9 mouse cellular contexts compared by ENCODE assay signal in genomic region chr4:106375857-106376256, GRCm38 (mm10). TPM values are rescaled to one million over a fixed set of nuclear protein-coding genes. Genes with fewer than 3 reads are reported as not detected.
A peak's percentile ranks its signal among the peaks of the same experiment; 100 is the strongest.
DNase-seq lines count a peak whose midpoint lies in the region; ATAC-seq and TF ChIP-seq lines count a peak whose summit lies in the region.
"Had no signal": no experiment of that assay in that cellular context is flagged by ENCODE, and none has a peak within 500 bp of the region (broad histone marks: within the 10 kb centered on the region; RNA-seq: fewer than 3 reads in every experiment).

No protein-coding gene starts in this region.

- H3K4me3 ChIP-seq in kidney, embryonic 14.5 days (ENCODE audit: low read length): no peak overlapping the region
- H3K4me3 ChIP-seq: embryonic facial prominence, embryonic 12.5 days had no signal

- H3K9me3 ChIP-seq in kidney, embryonic 14.5 days (ENCODE audit: control insufficient read depth, low read length): no peaks in the 10 kb centered on the region
- H3K9me3 ChIP-seq: embryonic facial prominence, embryonic 12.5 days had no signal

- WGBS in kidney, embryonic 14.5 days: 59% methylated on average over 1 of the region's 1 CpGs

- no peak overlapping the region for H3K4me2 ChIP-seq in kidney, embryonic 14.5 days (replicated peaks; ENCODE audit: low read depth, low read length)
- H3K4me2 ChIP-seq: embryonic facial prominence, embryonic 12.5 days had no signal

- no peaks in the 10 kb centered on the region for H3K27me3 ChIP-seq in kidney, embryonic 14.5 days (ENCODE audit: control insufficient read depth, insufficient read depth, low read length)
- H3K27me3 ChIP-seq: embryonic facial prominence, embryonic 12.5 days had no signal

- no peak overlapping the region for H3K9ac ChIP-seq in kidney, embryonic 14.5 days (ENCODE audit: low read depth, low read length)
- H3K9ac ChIP-seq: embryonic facial prominence, embryonic 12.5 days had no signal

- H3K36me3 ChIP-seq in kidney, embryonic 14.5 days (ENCODE audit: control insufficient read depth, insufficient read depth, low read length): peaks cover 70% of the 10 kb centered on the region

- no peak for ATAC-seq in kidney, embryonic 14.5 days (ENCODE audit: low FRiP score, low TSS enrichment)
- peak; percentile 75; the same call in 1 of the 2 replicates for ATAC-seq in erythroid progenitor cell, adult 5-6 weeks (replicated peaks; ENCODE audit: low FRiP score, poor library complexity, severe bottlenecking)

- peak; percentile 77; the same call in 1 of the 2 replicates for TF ChIP-seq CTCF in brain, embryonic 14.5 days (IDR thresholded peaks at IDR 0.05; ENCODE audit: borderline replicate concordance, extremely low read depth, insufficient read depth, insufficient read length)

- DNase-seq in kidney, adult 11 months: peak; percentile 69
- peak; percentile 90 for DNase-seq in brain, embryonic 14.5 days (ENCODE audit: low read depth)
- DNase-seq in heart, postnatal 4 days: peak; percentile 88
- peak; percentile 31 to 86 for DNase-seq in left cerebral cortex, adult 9 months (ENCODE audit: low spot score in 2 of 2)
- DNase-seq in naive thymus-derived CD4-positive, alpha-beta T cell, adult 2 months (ENCODE audit: low read depth): peak; percentile 89
- peak; percentile 90 for DNase-seq in testis, postnatal 10 days (ENCODE audit: low spot score)

- no peaks in the 10 kb centered on the region for H3K4me1 ChIP-seq in kidney, embryonic 14.5 days (ENCODE audit: control insufficient read depth, insufficient read depth, low read length)
- H3K4me1 ChIP-seq: embryonic facial prominence, embryonic 12.5 days had no signal

- no peak overlapping the region for H3K27ac ChIP-seq in kidney, embryonic 14.5 days (ENCODE audit: low read depth, low read length)
- H3K27ac ChIP-seq: embryonic facial prominence, embryonic 12.5 days had no signal

- no peak for TF ChIP-seq POLR2A in brain, embryonic 14.5 days (IDR thresholded peaks at IDR 0.05; ENCODE audit: borderline replicate concordance, extremely low read depth, insufficient read depth, insufficient read length, poor library complexity, severe bottlenecking)

RNA-seq across cellular contexts. Expression of gene Usp24, which starts 59.8 kb away (rescaled TPM):
- 15.7 and 16.4 TPM in 2 replicates for polyA plus RNA-seq in kidney, embryonic 14.5 days (2014; fragmentation: Nextera tagmentation; extraction: Ambion mirVana)
- 12.9 and 20.7 TPM in 2 replicates for polyA plus RNA-seq in brain, embryonic 14.5 days (2012; rRNA removed)
- 13.0 and 32.7 TPM in 2 replicates for total RNA-seq in erythroid progenitor cell, adult 5-6 weeks (2015; ENCODE audit: low replicate concordance)
- 20.7 and 25.4 TPM in 2 replicates for total RNA-seq in erythroid progenitor cell, adult 5-6 weeks (2017; ENCODE audit: low replicate concordance)
- total RNA-seq in heart, postnatal 4 days (2021): 10 to 100 TPM; 39.2 to 40.3 TPM
